Mouse (Mus musculus): ENCODE measurements at regions not wholly inside any gene's neighbourhood (a gene's known extent, or its start where the extent isn't known, plus 50 kb on each side); places are given as distances from the start of the nearest gene placed in this dataset.

DNA sequence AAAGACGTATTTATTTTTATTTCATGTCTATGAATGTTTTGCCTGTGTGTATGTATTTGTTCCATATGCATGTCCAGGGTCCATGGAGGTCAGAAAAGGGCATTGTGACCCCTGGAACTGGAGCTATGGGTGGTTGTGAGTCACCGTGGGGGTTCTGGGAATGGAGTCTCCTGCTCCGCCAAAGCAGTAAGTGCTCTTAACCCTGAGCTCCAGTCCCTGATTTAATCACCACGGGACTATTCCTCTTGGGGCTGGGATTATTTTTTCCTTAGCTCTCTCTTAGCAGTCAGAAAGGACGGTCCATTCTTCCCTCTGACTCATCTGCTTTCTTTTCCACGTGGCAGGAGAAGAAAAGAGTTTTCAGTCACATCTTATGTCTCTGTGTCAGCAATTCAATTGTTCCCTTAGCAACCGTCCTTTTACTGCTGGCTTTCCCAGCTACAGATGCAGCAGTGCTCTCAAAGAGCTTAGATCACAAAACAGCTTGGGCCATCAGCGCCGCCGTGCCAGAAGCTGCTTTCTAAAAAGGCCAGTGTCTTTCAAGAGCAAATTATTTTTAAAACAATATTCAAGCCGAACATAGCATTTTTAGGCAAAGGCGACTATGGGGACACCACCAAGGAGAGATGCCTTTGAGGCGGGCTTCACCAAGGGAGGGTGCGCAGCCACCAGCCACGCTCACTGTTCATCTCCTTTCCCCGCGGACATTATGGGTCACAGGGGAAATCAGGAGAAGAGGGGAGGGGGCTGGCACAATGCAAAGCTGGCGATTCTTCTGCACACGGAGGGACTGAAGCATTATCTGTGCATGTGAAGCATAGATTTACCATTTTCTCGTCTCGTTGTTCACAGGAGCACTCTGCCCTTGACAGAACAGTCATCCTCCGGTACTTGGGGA lies 110.8 kb downstream of the Map3k7 start:
- H3K36me3 ChIP-seq = no peaks in the 10 kb centered on the region
- WGBS = 3% methylated on average over 22 of the region's 22 CpGs
- peak; percentile 91 for ATAC-seq (ENCODE audit: low FRiP score, low read depth)
- peak overlapping the region; percentile 86 for H3K27ac ChIP-seq (replicated peaks)
- peaks cover 34% of the 10 kb centered on the region for H3K4me1 ChIP-seq (replicated peaks)
- H3K27me3 ChIP-seq = no peaks in the 10 kb centered on the region
- H3K4me2 ChIP-seq = peak overlapping the region; percentile 52
- H3K9ac ChIP-seq = peak overlapping the region; percentile 32
- peak overlapping the region; percentile 22 for H3K4me3 ChIP-seq
- H3K9me3 ChIP-seq = peaks cover 5% of the 10 kb centered on the region; the same call in 1 of the 2 replicates

DNA sequence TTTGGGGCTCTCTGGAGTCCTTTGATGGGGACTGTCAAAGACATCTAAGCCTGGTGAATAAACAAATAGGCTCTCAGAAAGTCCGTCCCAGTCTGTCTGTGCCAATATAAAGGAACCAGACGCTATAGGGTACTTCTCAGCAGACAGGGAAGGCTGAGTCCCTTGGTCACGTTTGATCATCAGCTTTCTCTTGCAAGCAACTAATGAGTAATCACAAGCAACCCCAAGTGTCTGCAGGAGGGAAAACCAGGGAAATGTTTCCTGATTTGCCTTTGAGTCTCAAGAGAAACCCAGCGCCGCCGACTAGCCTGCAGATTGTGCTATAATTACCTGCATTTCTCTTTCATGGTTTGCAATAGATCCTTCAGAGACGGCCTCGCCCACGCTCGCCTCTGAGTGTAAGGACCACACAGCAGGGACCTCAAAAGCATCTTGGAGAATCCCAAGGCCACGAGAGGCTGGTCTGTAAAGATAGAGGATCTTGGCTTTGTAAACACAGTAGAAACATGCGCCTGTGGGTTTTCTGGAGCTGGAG lies 112.6 kb downstream of the Map3k7 start:
- no peak for ATAC-seq (ENCODE audit: low FRiP score, low read depth)
- Histone ChIP-seq H3K4me2 (no peak overlapping the region), H3K9me3 (no peaks in the 10 kb centered on the region), H3K36me3 (no peaks in the 10 kb centered on the region), H3K9ac (no peak overlapping the region), H3K4me1 (replicated peaks) (peaks cover 34% of the 10 kb centered on the region), H3K27me3 (no peaks in the 10 kb centered on the region), H3K27ac (replicated peaks) (peak overlapping the region; percentile 86), H3K4me3 (no peak overlapping the region)
- 54% methylated on average over 12 of the region's 12 CpGs for WGBS

DNA sequence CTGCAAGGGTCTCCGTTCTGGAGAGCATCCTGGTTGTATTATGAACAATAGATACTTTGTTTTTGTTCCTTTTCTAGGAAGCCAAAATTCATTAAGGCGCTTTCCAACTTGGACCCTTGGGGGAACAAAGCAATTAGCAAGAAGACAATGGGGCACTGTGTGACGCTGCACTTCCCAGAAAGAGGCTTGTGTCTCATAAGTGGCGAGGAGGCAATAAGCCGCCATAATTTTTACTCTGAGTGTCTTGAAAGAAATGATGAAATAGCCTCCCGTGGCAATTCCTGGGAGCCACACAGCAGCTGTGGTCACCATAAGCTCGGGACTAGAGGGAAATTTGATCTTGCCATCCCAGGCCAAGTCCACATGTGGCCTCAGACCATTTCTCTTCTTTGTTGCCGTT lies 119.6 kb downstream of the Map3k7 start:
- no peak overlapping the region for H3K9ac ChIP-seq
- H3K9me3 ChIP-seq = no peaks in the 10 kb centered on the region
- H3K27me3 ChIP-seq = no peaks in the 10 kb centered on the region
- H3K4me3 ChIP-seq = no peak overlapping the region
- H3K4me2 ChIP-seq = no peak overlapping the region
- WGBS = 28% methylated on average over 8 of the region's 8 CpGs
- no peaks in the 10 kb centered on the region for H3K36me3 ChIP-seq
- H3K4me1 ChIP-seq (replicated peaks) = peaks cover 8% of the 10 kb centered on the region
- peak overlapping the region; percentile 30; the same call in 1 of the 2 replicates for H3K27ac ChIP-seq (replicated peaks)
- ATAC-seq (ENCODE audit: low FRiP score, low read depth) = 0 out of 2 replicates have a peak, but pooled peaks have one; percentile 34

DNA sequence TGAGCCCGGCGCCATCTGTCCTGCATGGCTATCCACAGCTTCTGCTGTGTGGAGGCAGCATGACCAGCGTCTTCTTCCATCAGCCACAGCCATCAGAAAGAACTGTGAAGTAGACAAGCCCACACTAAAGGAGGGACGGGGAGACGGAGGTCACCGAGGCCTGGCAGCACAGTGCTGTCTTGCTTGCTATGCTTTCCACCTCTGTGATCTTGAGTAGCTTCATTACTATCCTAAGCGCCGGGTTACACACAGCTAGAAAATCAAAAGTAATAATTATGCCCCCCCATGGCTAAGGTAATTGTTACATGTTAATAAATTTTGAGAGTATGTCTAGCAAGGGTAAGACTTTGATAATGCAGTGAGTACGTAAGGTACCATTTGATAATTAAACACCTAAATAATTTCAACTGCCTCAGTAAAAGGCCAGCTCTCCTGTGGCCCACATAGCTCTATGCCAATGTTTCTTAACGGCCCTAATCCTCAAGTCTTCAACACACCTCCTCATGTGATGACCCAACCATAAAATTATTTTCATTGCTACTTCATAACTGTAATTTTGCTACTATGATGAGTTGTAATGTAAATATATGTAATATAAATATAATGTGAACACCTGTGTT lies 120.5 kb downstream of the Map3k7 start:
- no peak overlapping the region for H3K4me3 ChIP-seq
- no peaks in the 10 kb centered on the region for H3K9me3 ChIP-seq
- no peaks in the 10 kb centered on the region for H3K36me3 ChIP-seq
- ATAC-seq (ENCODE audit: low FRiP score, low read depth) = no peak; the same call in 1 of the 2 replicates
- H3K9ac ChIP-seq = no peak overlapping the region
- peaks cover 8% of the 10 kb centered on the region for H3K4me1 ChIP-seq (replicated peaks)
- no peak overlapping the region for H3K27ac ChIP-seq (replicated peaks)
- H3K27me3 ChIP-seq = no peaks in the 10 kb centered on the region
- 82% methylated on average over 10 of the region's 10 CpGs for WGBS
- H3K4me2 ChIP-seq = no peak overlapping the region

DNA sequence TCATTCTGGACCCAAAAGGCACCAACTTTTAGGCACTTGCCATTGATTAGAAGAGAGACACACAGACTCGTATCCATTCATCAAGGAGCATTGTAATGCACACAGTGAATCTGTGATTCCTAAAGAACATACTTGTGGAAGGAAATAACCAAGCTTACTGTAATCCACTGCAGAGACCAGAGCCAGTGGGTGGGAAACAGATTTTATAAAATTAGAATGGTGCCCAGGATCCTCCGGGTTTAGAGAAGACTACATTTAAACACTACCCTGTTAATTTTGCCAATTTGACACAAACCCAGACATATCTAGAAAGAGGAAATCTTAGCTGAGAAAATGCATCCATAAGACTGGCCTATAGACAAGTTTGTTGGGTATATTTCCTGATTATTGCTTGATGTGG lies 121.1 kb downstream of the Map3k7 start:
- no peak overlapping the region for H3K27ac ChIP-seq (replicated peaks)
- H3K36me3 ChIP-seq = no peaks in the 10 kb centered on the region
- H3K9me3 ChIP-seq = no peaks in the 10 kb centered on the region
- ATAC-seq (ENCODE audit: low FRiP score, low read depth) = no peak
- WGBS = 94% methylated on average over 2 of the region's 2 CpGs
- no peak overlapping the region for H3K4me3 ChIP-seq
- peaks cover 8% of the 10 kb centered on the region for H3K4me1 ChIP-seq (replicated peaks)
- H3K9ac ChIP-seq = no peak overlapping the region
- H3K27me3 ChIP-seq = no peaks in the 10 kb centered on the region
- no peak overlapping the region for H3K4me2 ChIP-seq

DNA sequence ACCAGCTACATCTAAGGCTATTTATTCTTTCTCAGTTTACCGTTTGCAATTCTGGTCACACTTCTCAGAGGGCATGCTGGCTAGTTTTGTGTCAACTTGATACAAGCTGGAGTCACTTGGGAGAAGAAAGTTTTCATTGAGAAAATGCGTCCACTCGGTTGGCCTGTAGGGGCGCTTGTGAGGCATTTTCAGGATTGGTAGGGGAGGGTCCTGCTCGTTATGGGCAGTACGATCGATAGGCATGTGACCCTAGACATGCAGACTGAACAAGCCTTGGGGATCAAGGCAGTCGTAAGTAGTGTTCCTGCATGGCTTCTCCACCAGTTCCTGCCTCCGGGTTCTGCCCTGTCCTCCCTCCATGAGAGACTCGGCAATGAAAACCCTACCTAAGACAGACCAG lies 127.2 kb downstream of the Map3k7 start:
- H3K36me3 ChIP-seq = no peaks in the 10 kb centered on the region
- H3K9me3 ChIP-seq = no peaks in the 10 kb centered on the region
- 85% methylated on average over 10 of the region's 10 CpGs for WGBS
- no peak overlapping the region for H3K27ac ChIP-seq (replicated peaks)
- no peaks in the 10 kb centered on the region for H3K4me1 ChIP-seq (replicated peaks)
- no peak overlapping the region for H3K4me2 ChIP-seq
- no peak for ATAC-seq (ENCODE audit: low FRiP score, low read depth)
- no peak overlapping the region for H3K4me3 ChIP-seq
- no peak overlapping the region for H3K9ac ChIP-seq
- H3K27me3 ChIP-seq = no peaks in the 10 kb centered on the region

DNA sequence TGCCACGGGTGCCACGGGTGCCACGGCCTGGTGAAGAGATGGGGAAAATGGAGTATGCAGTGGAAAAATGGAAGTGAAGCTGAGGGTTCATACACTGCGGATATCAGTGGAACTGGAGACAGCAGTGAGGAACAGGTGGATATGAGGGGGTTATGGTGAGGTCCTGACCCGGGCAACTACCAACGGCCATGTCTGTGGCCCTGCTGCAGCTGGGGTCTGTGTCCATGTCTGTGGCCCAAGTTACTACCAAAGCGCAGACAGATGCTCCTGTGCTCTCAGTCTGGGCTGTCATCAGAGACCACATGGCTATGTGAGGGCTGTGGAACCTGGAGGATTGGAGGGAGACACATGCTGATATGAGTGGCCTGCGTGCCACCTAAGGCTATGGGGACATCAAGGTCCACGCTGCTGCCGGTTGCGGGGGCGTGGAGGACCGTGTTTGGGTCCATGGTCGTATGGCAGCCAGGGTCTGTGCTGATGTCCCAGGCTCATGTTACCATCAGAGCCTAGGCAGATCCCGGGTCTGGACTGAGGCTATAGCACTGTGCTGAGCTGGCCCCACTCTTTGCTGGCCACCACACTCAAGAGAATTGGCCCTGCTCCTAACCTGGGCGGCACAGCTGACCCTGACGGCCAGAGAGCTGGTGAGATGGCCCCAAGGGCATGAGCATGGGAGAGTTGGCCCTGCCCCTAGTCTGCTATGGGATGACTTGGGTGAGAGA lies 128.6 kb downstream of the Map3k7 start:
- Histone ChIP-seq H3K4me3 (no peak overlapping the region), H3K9me3 (no peaks in the 10 kb centered on the region), H3K4me1 (replicated peaks) (no peaks in the 10 kb centered on the region), H3K4me2 (no peak overlapping the region), H3K9ac (no peak overlapping the region), H3K27ac (replicated peaks) (no peak overlapping the region), H3K27me3 (no peaks in the 10 kb centered on the region), H3K36me3 (no peaks in the 10 kb centered on the region)
- WGBS = 95% methylated on average over 17 of the region's 17 CpGs
- no peak; the same call in 1 of the 2 replicates for ATAC-seq (ENCODE audit: low FRiP score, low read depth)

DNA sequence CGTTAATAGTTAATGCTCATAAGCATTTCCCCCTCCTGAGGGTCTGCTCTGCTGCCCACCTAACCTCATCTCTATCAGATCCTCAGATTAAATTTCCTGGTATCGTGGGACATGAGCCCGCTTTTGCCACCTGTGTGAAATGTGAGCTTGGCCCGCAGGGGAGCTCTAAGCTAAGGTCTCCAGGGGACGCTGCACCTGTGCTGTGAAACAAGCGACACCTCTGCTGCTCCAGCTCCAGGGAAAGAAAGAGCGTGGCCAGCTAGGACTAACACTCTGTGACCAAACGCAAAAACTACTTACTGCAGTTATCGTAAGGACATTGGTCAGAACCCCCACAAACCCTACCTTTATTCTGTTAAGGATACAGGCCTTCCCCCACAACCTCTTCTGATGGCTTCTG lies 134.3 kb downstream of the Map3k7 start:
- H3K27me3 ChIP-seq = no peaks in the 10 kb centered on the region
- no peak for ATAC-seq (ENCODE audit: low FRiP score, low read depth)
- no peak overlapping the region for H3K9ac ChIP-seq
- H3K4me1 ChIP-seq (replicated peaks) = no peaks in the 10 kb centered on the region
- 73% methylated on average over 9 of the region's 9 CpGs for whole genome bisulfite sequencing
- H3K9me3 ChIP-seq = no peaks in the 10 kb centered on the region
- H3K36me3 ChIP-seq = no peaks in the 10 kb centered on the region
- no peak overlapping the region for H3K27ac ChIP-seq (replicated peaks)
- no peak overlapping the region for H3K4me3 ChIP-seq
- no peak overlapping the region for H3K4me2 ChIP-seq

DNA sequence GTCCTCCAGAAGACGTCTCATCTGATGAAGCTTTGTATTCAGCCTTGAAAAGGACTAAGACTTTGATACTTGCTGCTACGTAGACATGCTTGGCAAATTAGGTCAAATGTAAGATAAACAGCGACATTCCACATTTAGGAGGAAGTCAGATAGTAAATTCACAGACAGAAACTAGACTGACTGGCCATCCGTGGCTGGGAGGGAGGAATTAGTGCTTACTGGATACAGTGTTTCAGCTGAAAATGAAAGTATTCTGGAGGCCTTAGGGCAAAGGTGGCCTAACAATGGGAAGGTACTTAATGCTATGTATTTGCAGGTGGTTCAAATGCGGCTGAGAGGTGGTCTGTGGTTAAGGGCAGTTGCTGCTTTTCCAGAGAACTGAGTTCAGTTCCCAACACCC lies 137.1 kb downstream of the Map3k7 start:
- Histone ChIP-seq H3K36me3 (no peaks in the 10 kb centered on the region), H3K9me3 (no peaks in the 10 kb centered on the region), H3K4me1 (replicated peaks) (0 out of 2 replicates have a peak, but pooled peaks cover 4% of the 10 kb centered on the region), H3K27ac (replicated peaks) (no peak overlapping the region), H3K27me3 (no peaks in the 10 kb centered on the region), H3K4me2 (no peak overlapping the region), H3K9ac (no peak overlapping the region), H3K4me3 (no peak overlapping the region)
- no peak for ATAC-seq (ENCODE audit: low FRiP score, low read depth)
- 68% methylated on average over 5 of the region's 5 CpGs for WGBS

DNA sequence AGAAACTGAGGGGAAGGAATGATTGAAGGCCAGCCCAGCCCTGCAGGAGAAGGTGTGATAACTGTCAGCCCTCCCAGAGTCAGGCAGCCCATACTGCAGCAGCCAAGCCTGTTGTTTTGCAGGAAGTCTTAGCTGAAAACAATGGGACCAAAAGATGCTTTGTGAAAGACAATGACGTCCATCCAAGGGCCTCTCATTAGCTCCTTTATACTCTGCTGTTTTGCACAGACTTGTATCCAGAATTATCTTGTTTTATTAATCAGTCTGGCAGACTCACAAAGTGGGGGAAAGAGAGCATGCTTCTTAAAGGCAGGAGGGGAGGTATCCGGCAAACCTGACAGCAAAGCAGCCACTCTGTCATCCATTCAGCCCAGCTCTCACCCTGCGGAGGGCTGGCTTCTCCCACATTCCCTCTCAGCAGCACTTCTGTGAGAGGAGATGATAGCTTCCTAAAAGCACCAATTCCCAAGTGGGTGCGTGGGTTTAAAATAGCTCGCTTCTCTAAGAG lies 131.9 kb upstream of the Bach2 start:
- no peak overlapping the region for H3K4me3 ChIP-seq
- H3K4me1 ChIP-seq (replicated peaks) = peaks cover 16% of the 10 kb centered on the region
- no peaks in the 10 kb centered on the region for H3K36me3 ChIP-seq
- WGBS = 11% methylated on average over 5 of the region's 5 CpGs
- H3K9ac ChIP-seq = 0 out of 2 replicates have a peak overlapping the region, but pooled peaks have one; percentile 4
- ATAC-seq (ENCODE audit: low FRiP score, low read depth) = peak; percentile 19; the same call in 1 of the 2 replicates
- H3K27me3 ChIP-seq = no peaks in the 10 kb centered on the region
- peak overlapping the region; percentile 50 for H3K27ac ChIP-seq (replicated peaks)
- no peaks in the 10 kb centered on the region for H3K9me3 ChIP-seq
- no peak overlapping the region for H3K4me2 ChIP-seq

DNA sequence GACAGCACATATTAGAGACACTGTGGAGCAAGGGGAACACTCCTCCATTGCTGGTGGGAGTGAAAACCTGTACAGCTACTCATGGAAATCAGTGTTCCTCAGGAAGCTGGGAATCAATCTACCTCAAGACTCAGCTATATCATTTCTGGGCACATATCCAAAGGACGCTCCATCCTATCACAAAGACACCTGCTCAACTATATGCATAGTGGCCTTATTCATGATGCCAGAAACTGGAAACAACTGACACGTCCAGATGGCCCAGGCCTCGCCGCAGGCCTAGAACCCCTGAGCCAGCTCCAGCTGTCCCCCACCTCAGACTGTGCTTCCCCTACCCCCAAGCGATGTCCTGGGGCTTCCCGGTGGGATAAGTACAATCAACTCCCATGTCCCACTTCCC lies 116.3 kb upstream of the Bach2 start:
- no peaks in the 10 kb centered on the region for H3K9me3 ChIP-seq
- H3K4me3 ChIP-seq = no peak overlapping the region
- WGBS = 84% methylated on average over 6 of the region's 6 CpGs
- no peak overlapping the region for H3K4me2 ChIP-seq
- H3K9ac ChIP-seq = no peak overlapping the region
- H3K36me3 ChIP-seq = no peaks in the 10 kb centered on the region
- H3K27ac ChIP-seq (replicated peaks) = no peak overlapping the region
- H3K27me3 ChIP-seq = no peaks in the 10 kb centered on the region
- ATAC-seq (ENCODE audit: low FRiP score, low read depth) = no peak
- no peaks in the 10 kb centered on the region for H3K4me1 ChIP-seq (replicated peaks)
